27 mouse cellular contexts compared by ENCODE assay signal in the genomic region with DNA sequence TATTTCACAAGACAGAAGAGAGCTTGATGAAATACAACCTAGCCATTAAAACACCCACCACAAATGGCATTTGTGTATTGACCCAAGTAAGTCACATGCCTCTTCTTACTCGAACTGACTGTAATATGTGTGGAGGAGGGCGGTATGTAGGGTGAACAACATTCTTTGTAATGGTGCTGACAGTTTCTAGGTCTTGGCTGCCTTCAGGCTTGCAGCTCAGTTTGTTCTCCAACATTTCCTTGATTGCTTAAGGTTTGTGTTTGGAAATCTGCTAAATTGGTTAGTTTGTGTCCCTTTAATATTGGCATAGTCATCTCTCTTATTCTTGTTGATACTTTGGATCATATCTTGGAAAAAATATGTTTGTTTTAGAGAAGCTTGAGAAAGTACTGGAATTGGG.
A peak's percentile ranks its signal among the peaks of the same experiment; 100 is the strongest.
DNase-seq lines count a peak whose midpoint lies in the region; TF ChIP-seq lines count a peak whose summit lies in the region.
"Had no signal": no experiment of that assay in that cellular context is flagged by ENCODE, and none has a peak within 500 bp of the region (broad histone marks: within the 10 kb centered on the region; RNA-seq: fewer than 3 reads in every experiment).

No protein-coding gene starts in this region.

- H3K4me1 ChIP-seq in liver, adult 2 months (ENCODE audit: control insufficient read depth, insufficient read depth, low read length): peaks cover 7% of the 10 kb centered on the region
- H3K4me1 ChIP-seq: heart, embryonic 13.5 days; limb, embryonic 10.5 days; limb, embryonic 15.5 days; liver, embryonic 15.5 days; lung, embryonic 15.5 days had no signal

- peak overlapping the region; percentile 35; the same call in 1 of the 2 replicates for H3K27ac ChIP-seq in liver, adult 2 months (replicated peaks; ENCODE audit: insufficient read depth, low read depth, low read length)
- H3K27ac ChIP-seq: heart, adult 2 months; heart, embryonic 13.5 days; limb, embryonic 10.5 days; limb, embryonic 15.5 days; liver, embryonic 15.5 days; lung, embryonic 15.5 days; macrophage had no signal

- TF ChIP-seq CTCF in liver, adult 2 months (IDR thresholded peaks at IDR 0.05; ENCODE audit: low read depth, low read length): no peak

- H3K36me3 ChIP-seq in liver, adult 2 months (ENCODE audit: control insufficient read depth, insufficient read depth, low read length): peaks cover 8% of the 10 kb centered on the region
- H3K36me3 ChIP-seq: heart, embryonic 13.5 days; limb, embryonic 10.5 days; limb, embryonic 15.5 days; liver, embryonic 15.5 days; lung, embryonic 15.5 days had no signal

- peak; percentile 67 for DNase-seq in liver, adult 2 months (ENCODE audit: extremely low read depth, low read depth, low spot score)
- DNase-seq in liver: no peak
- peak; percentile 81 for DNase-seq in NIH3T3 (ENCODE audit: low read depth)
- peak; percentile 98 for DNase-seq in fat pad, adult 2 months (ENCODE audit: extremely low read depth, low read depth, low spot score)
- peak; percentile 15 for DNase-seq in skeletal muscle tissue, adult 2 months (ENCODE audit: low read depth, low spot score)
- no peak for DNase-seq in yolk sac, embryonic 10.5 days (ENCODE audit: low spot score)
- no peak for DNase-seq in cerebellum, postnatal 36 days
- DNase-seq: adrenal gland, postnatal 14 days; cerebellum, adult 11 months; cerebellum, adult 9-10 months; gastrocnemius, postnatal 14 days; heart, adult 2 months; heart, postnatal 10 days; layer of hippocampus, postnatal 36 days; midbrain, embryonic 14.5 days; retina, postnatal 1 day; right cerebral cortex, postnatal 25 days; spleen, adult 18-20 months; thymus, postnatal 14 days had no signal

- no peak overlapping the region for H3K4me3 ChIP-seq in liver, adult 2 months (ENCODE audit: insufficient read depth, low read depth, low read length)
- H3K4me3 ChIP-seq: heart, adult 2 months; heart, embryonic 13.5 days; limb, embryonic 10.5 days; limb, embryonic 15.5 days; liver, embryonic 15.5 days; lung, embryonic 15.5 days had no signal

- no peak overlapping the region for H3K9ac ChIP-seq in liver, adult 2 months (ENCODE audit: low read depth, low read length)
- H3K9ac ChIP-seq: heart, embryonic 13.5 days; limb, embryonic 15.5 days; liver, embryonic 15.5 days; lung, embryonic 15.5 days had no signal

- H3K79me2 ChIP-seq in liver, adult 2 months (ENCODE audit: control insufficient read depth, insufficient read depth, low read length): peaks cover 2% of the 10 kb centered on the region; the same call in 1 of the 2 replicates

- no peaks in the 10 kb centered on the region for H3K27me3 ChIP-seq in liver, adult 2 months (ENCODE audit: control insufficient read depth, insufficient read depth, low read length)
- H3K27me3 ChIP-seq: CH12.LX; heart, embryonic 13.5 days; limb, embryonic 15.5 days; liver, embryonic 15.5 days; lung, embryonic 15.5 days; Patski had no signal

- no peak for TF ChIP-seq POLR2A in liver, adult 2 months (IDR thresholded peaks at IDR 0.05; ENCODE audit: extremely low read depth, insufficient read depth, low read length)

- WGBS in liver, adult 2 months: 20% methylated on average over 2 of the region's 2 CpGs

Comparison
In these comparisons a context has a peak if more than half of its experiments do, and no peak if none do; other contexts are left out.
1. DNase-seq: peak in liver, adult 2 months (single experiment), NIH3T3 (single experiment), fat pad, adult 2 months (single experiment) and skeletal muscle tissue, adult 2 months (single experiment); none in liver (single experiment), yolk sac, embryonic 10.5 days (single experiment) and cerebellum, postnatal 36 days (0 of 2).